Mouse (Mus musculus) brain, embryonic 14.5 days (tissue): ENCODE measurements around the gene Rnf208.

Experiments used
- CTCF ChIP-seq: fragments of 200-500 bp; IDR thresholded peaks from 2 replicates; pipeline ENCODE4 v1.5.1; 2012; ENCODE audit warnings: inconsistent platforms, mild to moderate bottlenecking, moderate library complexity, borderline replicate concordance; ENCODE audit not compliant: insufficient read depth, insufficient read length; ENCODE audit errors: extremely low read depth
- POLR2A ChIP-seq: fragments of 200-500 bp; IDR thresholded peaks from 2 replicates; pipeline ENCODE4 v1.6.1; 2012; ENCODE audit warnings: mild to moderate bottlenecking, inconsistent platforms, borderline replicate concordance; ENCODE audit not compliant: poor library complexity, insufficient read depth, insufficient read length, severe bottlenecking; ENCODE audit errors: extremely low read depth

DNA sequence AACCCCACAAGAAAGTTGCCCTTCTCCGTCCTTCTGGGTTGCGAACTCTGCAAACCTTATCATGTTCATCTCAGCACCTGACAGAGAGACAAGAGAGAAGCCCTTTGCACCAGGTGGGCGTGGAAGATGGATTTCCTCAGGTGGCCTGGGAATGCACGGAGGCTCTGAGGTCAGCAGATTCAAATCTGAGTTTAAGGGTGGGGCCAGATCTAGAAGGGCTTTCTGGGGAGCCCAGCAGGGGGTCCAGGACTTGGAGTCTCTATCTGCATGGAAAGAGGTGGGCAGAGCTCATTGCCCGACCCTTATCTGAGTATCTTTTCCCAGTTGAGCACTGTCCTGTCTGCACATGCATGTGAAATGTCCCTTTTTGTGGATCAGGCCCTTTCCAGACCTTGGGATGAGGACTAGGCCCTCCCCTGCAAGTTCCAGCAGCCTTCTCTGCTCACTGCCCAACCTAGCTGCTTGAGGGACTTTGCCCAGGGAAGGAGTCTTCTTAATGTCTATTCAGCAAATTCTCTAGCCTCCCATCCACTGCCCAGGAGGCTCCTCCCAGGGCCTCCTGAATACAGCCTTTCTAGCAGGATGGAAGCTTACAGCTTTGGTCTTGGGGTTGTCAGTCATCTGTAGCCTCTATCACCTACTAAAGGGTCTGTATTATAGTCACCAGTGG lies 7.4 kb upstream of the Rnf208 start:
- TF ChIP-seq CTCF (no peak), POLR2A (no peak)
